Mouse (Mus musculus) E14TG2a.4 (cell line): Measurements from ENCODE around the gene Ppp2r5a.

Source experiments
- CTCF ChIP-seq: conservative IDR thresholded peaks from 2 replicates; pipeline ENCODE4 v1.5.1; 2014; ENCODE audit warnings: low read length
- NANOG ChIP-seq: IDR thresholded peaks from 2 replicates; pipeline ENCODE4 v1.6.1; 2014; ENCODE audit warnings: borderline replicate concordance, low read length, mixed read lengths
- POU5F1 ChIP-seq: IDR thresholded peaks from 2 replicates; pipeline ENCODE4 v1.6.1; 2014; ENCODE audit warnings: low read length, borderline replicate concordance

DNA sequence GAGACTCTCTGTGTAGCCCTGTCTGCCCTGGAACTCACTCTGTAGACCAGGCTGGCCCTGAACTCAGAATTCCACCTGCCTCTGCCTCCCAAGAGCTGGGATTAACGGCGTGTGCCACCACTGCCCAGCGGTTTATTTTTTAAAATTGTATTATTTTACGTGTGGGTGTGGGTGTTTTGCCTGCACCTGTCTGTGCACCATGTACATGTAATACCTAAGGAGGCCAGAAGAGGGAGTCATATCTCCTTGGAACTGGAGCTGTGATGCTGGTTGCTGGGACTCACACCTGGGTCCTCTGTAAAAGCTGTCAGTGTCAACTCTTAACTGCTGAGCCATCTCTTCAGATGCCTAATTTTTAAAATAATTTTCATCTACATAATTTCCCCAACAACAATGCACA, 38.6 kb downstream of the Ppp2r5a start:
- TF ChIP-seq CTCF (peak; percentile 65), POU5F1 (no peak), NANOG (no peak)
